Mouse (Mus musculus) A20 (cell line): ENCODE measurements at regions not wholly inside any gene's neighbourhood (a gene's known extent, or its start where the extent isn't known, plus 50 kb on each side); places are given as distances from the start of the nearest gene placed in this dataset.
"Not testable (repeated sequence)": the region's sequence is repeated elsewhere in the genome, so short reads cannot be mapped to it uniquely, and the experiment has no call there.

Experiments used
- DNase-seq: peaks from one replicate; pipeline ENCODE4 v3.0.0-alpha.2; 2011; ENCODE audit warnings: low read depth, low spot score

DNA sequence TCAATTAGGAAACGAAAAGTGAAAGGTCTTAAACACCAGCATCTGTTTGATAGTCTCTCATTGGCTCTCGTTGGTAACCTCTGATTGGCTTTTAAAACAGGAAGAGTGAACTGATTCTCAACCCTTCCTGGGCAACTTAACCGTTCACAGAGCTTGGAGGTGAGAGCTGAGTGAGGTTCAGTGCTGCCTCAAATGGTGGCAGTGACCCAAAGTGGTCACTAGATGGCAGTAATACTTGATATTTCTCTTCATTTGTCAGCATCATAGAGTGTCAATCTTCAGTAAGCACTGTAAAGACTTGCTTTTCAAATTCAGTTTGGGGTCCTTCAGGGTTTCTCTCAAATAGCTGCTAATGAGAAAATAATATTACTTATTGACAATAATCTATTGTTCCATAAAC, 321.8 kb upstream of the Gdi2 start:
- peak; percentile 6 for DNase-seq

DNA sequence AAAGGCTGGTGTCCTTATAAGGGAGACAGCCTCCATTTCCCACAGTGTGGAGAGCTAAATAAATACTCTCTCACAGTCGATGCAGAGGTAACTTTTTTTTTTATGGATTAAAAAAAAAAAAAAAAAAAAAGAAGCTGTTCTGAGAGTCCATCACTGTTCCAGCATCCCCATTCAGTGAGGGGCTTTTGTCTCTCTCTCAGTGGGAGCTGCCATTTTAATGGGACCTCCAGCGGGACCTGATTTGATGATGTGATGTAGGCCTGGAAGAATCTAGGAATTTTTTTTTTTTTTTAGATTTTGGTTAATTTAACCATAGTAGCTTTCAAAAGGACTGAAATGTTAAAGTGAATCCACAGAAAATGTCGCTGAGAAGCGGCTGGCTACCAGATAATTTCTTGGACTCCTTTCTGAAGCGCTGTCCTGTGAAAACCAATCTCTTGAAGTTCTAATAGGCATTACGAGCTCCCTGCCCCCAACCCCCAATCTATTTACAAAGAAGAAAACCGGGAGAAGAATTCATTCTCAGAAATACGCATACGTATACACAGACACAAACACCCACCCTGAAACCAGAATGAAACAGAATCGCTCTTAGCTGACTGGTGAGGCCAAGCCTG, 316.8 kb upstream of the Gdi2 start:
- not testable (repeated sequence) for DNase-seq

DNA sequence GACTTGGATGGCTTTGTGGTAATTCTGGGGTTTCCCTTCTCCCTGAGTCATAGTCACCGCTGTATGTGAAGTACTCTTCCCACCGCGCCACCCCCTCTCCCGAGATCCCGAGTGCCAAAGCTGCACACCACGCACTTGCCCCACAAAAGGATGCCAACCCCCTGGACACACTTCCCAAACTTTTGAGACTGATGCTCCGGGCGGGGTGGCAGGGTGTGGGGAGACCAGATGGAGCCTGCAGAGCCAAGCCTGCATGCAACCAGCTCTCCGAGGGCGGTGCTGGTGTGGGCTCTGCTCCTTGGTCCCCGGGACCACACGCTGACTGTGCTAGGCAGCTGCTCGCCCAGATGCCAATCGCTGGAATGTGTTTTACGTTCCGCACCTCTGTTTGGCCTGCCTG, 316.2 kb upstream of the Gdi2 start:
- no peak for DNase-seq

GRCm38 (mm10) chr13:3258379-3258778, 279.5 kb upstream of the Gdi2 start:
- DNase-seq, result no peak

DNA sequence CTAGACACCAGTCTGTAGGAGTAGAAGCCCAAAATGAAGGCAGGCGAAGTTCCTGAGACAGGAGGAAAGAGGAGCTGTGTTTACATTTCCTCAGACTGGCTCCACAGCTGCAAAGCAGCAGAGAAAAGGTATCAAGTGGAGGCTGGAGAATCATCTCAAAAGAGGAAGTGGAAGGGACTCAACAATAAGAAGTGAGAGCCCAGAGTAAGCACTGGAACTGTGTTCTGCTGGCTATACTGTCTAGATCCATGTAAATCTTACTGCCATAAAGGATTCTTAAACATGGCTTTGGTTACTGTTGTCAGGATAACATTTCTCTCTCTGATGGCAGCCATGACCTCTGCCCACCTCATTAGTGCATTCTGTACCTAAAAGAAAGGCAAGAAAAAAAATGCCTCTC, 261.7 kb upstream of the Gdi2 start:
- DNase-seq, result not testable (repeated sequence)
